Mouse (Mus musculus): ENCODE measurements at regions not wholly inside any gene's neighbourhood (a gene's known extent, or its start where the extent isn't known, plus 50 kb on each side); places are given as distances from the start of the nearest gene placed in this dataset.
A peak's percentile ranks its signal among the peaks of the same experiment; 100 is the strongest.
"Not testable (repeated sequence)": the region's sequence is repeated elsewhere in the genome, so short reads cannot be mapped to it uniquely, and the experiment has no call there.

- not testable (repeated sequence) for DNase-seq (ENCODE audit: low spot score in 2 of 2)
Observed at GRCm38 (mm10) chr7:29639591-29639990, 87.2 kb downstream of the Catsperg2 start.

GRCm38 (mm10) chr7:29602356-29602755 lies 83.9 kb upstream of the Sipa1l3 start:
- no peak for DNase-seq (ENCODE audit: low spot score in 2 of 2)

- no peak for DNase-seq (ENCODE audit: low spot score in 2 of 2)
Observed at GRCm38 (mm10) chr7:29601337-29601736, 82.9 kb upstream of the Sipa1l3 start.

GRCm38 (mm10) chr7:29597291-29597690 lies 78.8 kb upstream of the Sipa1l3 start:
- DNase-seq (ENCODE audit: low spot score in 2 of 2) = peak in 1 of 2 experiments; percentile 28

- no peak for DNase-seq (ENCODE audit: low spot score in 2 of 2)
Observed at GRCm38 (mm10) chr7:29578128-29578527, 59.7 kb upstream of the Sipa1l3 start.

GRCm38 (mm10) chr7:29575606-29576005 lies 57.2 kb upstream of the Sipa1l3 start:
- DNase-seq (ENCODE audit: low spot score in 2 of 2) = no peak
